Mouse (Mus musculus) MEL (cell line): ENCODE data around the gene 4930544D05Rik. TPM values are rescaled to one million over a fixed set of nuclear protein-coding genes. Genes with fewer than 3 reads are reported as not detected.
A peak's percentile ranks its signal among the peaks of the same experiment; 100 is the strongest.

ENCODE experiments used
- DNase-seq: peaks from one replicate; pipeline ENCODE4 v3.0.0; 2011; ENCODE audit warnings: low read depth, low spot score
- H3K27ac ChIP-seq: 2 replicates; pipeline ENCODE4 v1.5.1; 2012; ENCODE audit warnings: low read depth, mild to moderate bottlenecking, control low read depth, low read length, moderate library complexity; ENCODE audit not compliant: control insufficient read depth
- H3K27me3 ChIP-seq, 2 experiments: fragments of 150-350 bp in 1 of 2; sonication (generic) in 1 of 2; 2 replicates each; pipeline ENCODE4 v1.6.1; 2012; ENCODE audit warnings: low read length in 2 of 2, mild to moderate bottlenecking in 2 of 2, improper control_type of control experiment in 1 of 2, moderate library complexity in 1 of 2; ENCODE audit not compliant: insufficient read depth in 2 of 2, control insufficient read depth in 1 of 2
- H3K36me3 ChIP-seq, 2 experiments: 2 replicates each; pipeline ENCODE4 v1.6.1; 2012 to 2014; ENCODE audit warnings: low read length in 2 of 2, improper control_type of control experiment in 1 of 2, inconsistent platforms in 1 of 2, mild to moderate bottlenecking in 1 of 2; ENCODE audit not compliant: insufficient read depth in 2 of 2, control insufficient read depth in 1 of 2
- H3K4me1 ChIP-seq, 2 experiments: fragments of 150-350 bp in 1 of 2; sonication (generic) in 1 of 2; 2 replicates each; pipeline ENCODE4 v1.6.1; 2012; ENCODE audit warnings: low read length in 2 of 2, improper control_type of control experiment in 1 of 2, mild to moderate bottlenecking in 1 of 2; ENCODE audit not compliant: insufficient read depth in 2 of 2, control insufficient read depth in 1 of 2
- H3K4me3 ChIP-seq, 2 experiments: fragments of 150-350 bp in 1 of 2; sonication (generic) in 1 of 2; 2 replicates each; pipeline ENCODE4 v1.5.1; 2012; ENCODE audit warnings: low read depth in 2 of 2, low read length in 2 of 2, mild to moderate bottlenecking in 2 of 2, moderate library complexity in 2 of 2, control low read depth in 1 of 2, improper control_type of control experiment in 1 of 2; ENCODE audit not compliant: control insufficient read depth in 1 of 2, insufficient read depth in 1 of 2
- H3K79me2 ChIP-seq: 2 replicates; pipeline ENCODE4 v1.6.1; 2012; ENCODE audit warnings: mild to moderate bottlenecking, low read length, moderate library complexity; ENCODE audit not compliant: control insufficient read depth, poor library complexity, insufficient read depth
- H3K9ac ChIP-seq: 2 replicates; pipeline ENCODE4 v1.6.1; 2012; ENCODE audit warnings: low read depth, mild to moderate bottlenecking, control low read depth, low read length, moderate library complexity; ENCODE audit not compliant: control insufficient read depth, poor library complexity, severe bottlenecking
- H3K9me3 ChIP-seq: fragments of 150-350 bp; sonication (generic); replicated peaks from 2 replicates; pipeline ENCODE4 v1.6.1; 2012; ENCODE audit warnings: mild to moderate bottlenecking, low read length, improper control_type of control experiment, moderate library complexity; ENCODE audit not compliant: insufficient read depth
- BHLHE40 ChIP-seq: IDR thresholded peaks from 2 replicates; pipeline ENCODE4 v1.6.1; 2012; ENCODE audit warnings: low read depth, mild to moderate bottlenecking, inconsistent platforms, low read length, improper control_type of control experiment, borderline replicate concordance
- CHD1 ChIP-seq: IDR thresholded peaks from 2 replicates; pipeline ENCODE4 v1.6.1; 2012; ENCODE audit warnings: low read depth, mild to moderate bottlenecking, inconsistent platforms, low read length, improper control_type of control experiment
- CHD2 ChIP-seq: IDR thresholded peaks from 2 replicates; pipeline ENCODE4 v1.6.1; 2011; ENCODE audit warnings: low read length, improper control_type of control experiment
- EP300 ChIP-seq, 2 experiments: IDR thresholded peaks; 2 replicates each; pipeline ENCODE4 v1.6.1; 2011; ENCODE audit warnings: improper control_type of control experiment in 2 of 2, low read length in 2 of 2, low read depth in 1 of 2, mild to moderate bottlenecking in 1 of 2
- GABPA ChIP-seq: IDR thresholded peaks from 2 replicates; pipeline ENCODE4 v1.6.1; 2012; ENCODE audit warnings: low read depth, mild to moderate bottlenecking, inconsistent platforms, low read length, improper control_type of control experiment, moderate library complexity
- HCFC1 ChIP-seq: IDR thresholded peaks from 2 replicates; pipeline ENCODE4 v1.6.1; 2012; ENCODE audit warnings: low read depth, mild to moderate bottlenecking, inconsistent platforms, low read length, improper control_type of control experiment, moderate library complexity
- JUND ChIP-seq: IDR thresholded peaks from 2 replicates; pipeline ENCODE4 v1.6.1; 2011; ENCODE audit warnings: low read depth, mild to moderate bottlenecking, improper control_type of control experiment, low read length
- KAT2A ChIP-seq: conservative IDR thresholded peaks from 2 replicates; pipeline ENCODE4 v1.6.1; 2012; ENCODE audit warnings: low read depth, low read length, improper control_type of control experiment, inconsistent platforms
- MAFK ChIP-seq: IDR thresholded peaks from 2 replicates; pipeline ENCODE4 v1.6.1; 2011; ENCODE audit warnings: low read depth, mild to moderate bottlenecking, low read length, improper control_type of control experiment, borderline replicate concordance
- MAX ChIP-seq: IDR thresholded peaks from 2 replicates; pipeline ENCODE4 v1.6.1; 2011; ENCODE audit warnings: low read length, improper control_type of control experiment
- MAZ ChIP-seq: IDR thresholded peaks from 2 replicates; pipeline ENCODE4 v1.6.1; 2012; ENCODE audit warnings: low read depth, mild to moderate bottlenecking, inconsistent platforms, low read length, improper control_type of control experiment
- MEF2A ChIP-seq: IDR thresholded peaks from 2 replicates; pipeline ENCODE4 v1.6.1; 2014; ENCODE audit warnings: low read depth, mild to moderate bottlenecking, inconsistent platforms, low read length, improper control_type of control experiment; ENCODE audit not compliant: poor library complexity, insufficient replicate concordance, severe bottlenecking; ENCODE audit errors: extremely low read depth
- MXI1 ChIP-seq: IDR thresholded peaks from 2 replicates; pipeline ENCODE4 v1.6.1; 2011; ENCODE audit warnings: mild to moderate bottlenecking, low read depth, low read length, improper control_type of control experiment
- MYB ChIP-seq: IDR thresholded peaks from 2 replicates; pipeline ENCODE4 v1.6.1; 2011; ENCODE audit warnings: mild to moderate bottlenecking, low read depth, low read length, improper control_type of control experiment
- MYC ChIP-seq: IDR thresholded peaks from 2 replicates; pipeline ENCODE4 v1.6.1; 2011; ENCODE audit warnings: low read depth, mild to moderate bottlenecking, low read length, improper control_type of control experiment, moderate library complexity
- NELFE ChIP-seq: IDR thresholded peaks from 2 replicates; pipeline ENCODE4 v1.6.1; 2011; ENCODE audit warnings: low read depth, low read length, improper control_type of control experiment
- NRF1 ChIP-seq: IDR thresholded peaks from 2 replicates; pipeline ENCODE4 v1.6.1; 2014; ENCODE audit warnings: low read depth, mild to moderate bottlenecking, inconsistent platforms, low read length, improper control_type of control experiment, moderate library complexity; ENCODE audit not compliant: poor library complexity, insufficient read depth, severe bottlenecking
- POLR2A ChIP-seq, 2 experiments: IDR thresholded peaks; 2 replicates each; pipeline ENCODE4 v1.6.1; 2011 to 2012; ENCODE audit warnings: low read length in 2 of 2, mild to moderate bottlenecking in 2 of 2, control low read depth in 1 of 2, improper control_type of control experiment in 1 of 2, low read depth in 1 of 2, moderate library complexity in 1 of 2; ENCODE audit not compliant: control insufficient read depth in 1 of 2, insufficient read depth in 1 of 2, poor library complexity in 1 of 2
- POLR2AphosphoS2 ChIP-seq: IDR thresholded peaks from 2 replicates; pipeline ENCODE4 v1.6.1; 2011; ENCODE audit warnings: low read length, improper control_type of control experiment
- POLR2AphosphoS5 ChIP-seq: IDR thresholded peaks from 2 replicates; pipeline ENCODE4 v1.6.1; 2012; ENCODE audit warnings: low read depth, borderline replicate concordance, mild to moderate bottlenecking, inconsistent platforms, low read length, moderate library complexity, mixed read lengths
- RAD21 ChIP-seq: IDR thresholded peaks from 2 replicates; pipeline ENCODE4 v1.6.1; 2011; ENCODE audit warnings: mild to moderate bottlenecking, low read depth, low read length, improper control_type of control experiment
- RCOR1 ChIP-seq: IDR thresholded peaks from 2 replicates; pipeline ENCODE4 v1.6.1; 2012; ENCODE audit warnings: low read depth, mild to moderate bottlenecking, inconsistent platforms, low read length, improper control_type of control experiment
- SIN3A ChIP-seq: IDR thresholded peaks from 2 replicates; pipeline ENCODE4 v1.6.1; 2012; ENCODE audit warnings: low read length, improper control_type of control experiment, inconsistent platforms
- SMC3 ChIP-seq: IDR thresholded peaks from 2 replicates; pipeline ENCODE4 v1.6.1; 2011; ENCODE audit warnings: low read depth, low read length, improper control_type of control experiment
- TAL1 ChIP-seq: IDR thresholded peaks from 2 replicates; pipeline ENCODE4 v1.6.1; 2012; ENCODE audit warnings: mild to moderate bottlenecking, inconsistent platforms, low read length, moderate library complexity, mixed read lengths
- TBP ChIP-seq: IDR thresholded peaks from 2 replicates; pipeline ENCODE4 v1.8.0; 2011; ENCODE audit warnings: low read depth, low read length, improper control_type of control experiment
- TCF12 ChIP-seq: IDR thresholded peaks from 2 replicates; pipeline ENCODE4 v1.6.1; 2014; ENCODE audit warnings: low read depth, mild to moderate bottlenecking, inconsistent platforms, low read length, improper control_type of control experiment, moderate library complexity
- USF1 ChIP-seq: IDR thresholded peaks from 2 replicates; pipeline ENCODE4 v1.6.1; 2014; ENCODE audit warnings: low read depth, mild to moderate bottlenecking, inconsistent platforms, low read length, improper control_type of control experiment, moderate library complexity
- USF2 ChIP-seq, 2 experiments: IDR thresholded peaks; 2 replicates each; pipeline ENCODE4 v1.6.1; 2011 to 2012; ENCODE audit warnings: improper control_type of control experiment in 2 of 2, low read length in 2 of 2, borderline replicate concordance in 1 of 2, inconsistent platforms in 1 of 2, low read depth in 1 of 2, mild to moderate bottlenecking in 1 of 2; ENCODE audit not compliant: insufficient read depth in 1 of 2
- ZC3H11A ChIP-seq: IDR thresholded peaks from 2 replicates; pipeline ENCODE4 v1.6.1; 2012; ENCODE audit warnings: low read depth, mild to moderate bottlenecking, inconsistent platforms, low read length, improper control_type of control experiment
- ZMIZ1 ChIP-seq: IDR thresholded peaks from 2 replicates; pipeline ENCODE4 v1.6.1; 2012; ENCODE audit warnings: low read depth, mild to moderate bottlenecking, inconsistent platforms, low read length, improper control_type of control experiment, moderate library complexity
- polyA plus RNA-seq, 2 experiments: library from polyadenylated mRNA; stranded (reverse) in 1 of 2; unstranded in 1 of 2; fragments of >175 nt in 1 of 2; fragments of >200 nt in 1 of 2; gene quantifications; 2 replicates each; pipeline versions ENCODE4 v1.2.1 to v1.2.4; 2012; ENCODE audit warnings: low replicate concordance in 2 of 2, low read depth in 1 of 2; ENCODE audit not compliant: insufficient read length in 2 of 2, insufficient read depth in 1 of 2, missing spikeins in 1 of 2
- total RNA-seq: library from RNA; depleted of rRNA; stranded (reverse); fragments of 300-350 nt; gene quantifications from 2 replicates; pipeline ENCODE4 v1.2.3, GENCODE M21; 2012

4930544D05Rik gene
- total and polyA plus RNA-seq, 3 experiments: 0.10 TPM; not detected in 2

GRCm38 (mm10) chr11:70646691-70647650 is 31.3 kb downstream of the 4930544D05Rik start, which contains the start of the genes Rnf167 and Slc25a11 (continued):
- no peak for TF ChIP-seq USF2 (IDR thresholded peaks at IDR 0.05; ENCODE audit: borderline replicate concordance in 1 of 2, insufficient read depth in 1 of 2, low read depth in 1 of 2, low read length in 2 of 2)
- TF ChIP-seq BHLHE40: peak; percentile 69; the same call in 1 of the 2 replicates
- peak; percentile 63 for TF ChIP-seq MXI1
- TF ChIP-seq, all 39 proteins: peak for 18

GRCm38 (mm10) chr11:70647716-70648420 is 32.2 kb downstream of the 4930544D05Rik start:
- Histone ChIP-seq H3K79me2 (peaks cover 66% of the 10 kb centered on the region), H3K9ac (peak overlapping the region; percentile 92), H3K27ac (peak overlapping the region; percentile 95), H3K9me3 (no peaks in the 10 kb centered on the region), H3K4me1 (peaks cover 12 to 50% of the 10 kb centered on the region in 2 experiments), H3K27me3 (no peaks in the 10 kb centered on the region), H3K36me3 (peaks cover 15 to 53% of the 10 kb centered on the region in 2 experiments), H3K4me3 (peak overlapping the region; percentile 54 to 83)
- peak; percentile 71 for DNase-seq
- TF ChIP-seq SIN3A (peak; percentile 9; the same call in 1 of the 2 replicates), POLR2AphosphoS2 (peak; percentile 54; the same call in 1 of the 2 replicates), MXI1 (peak; percentile 26; the same call in 1 of the 2 replicates), TAL1 (no peak), ZMIZ1 (peak; percentile 59), MYC (no peak), MEF2A (no peak), EP300 (IDR thresholded peaks at IDR 0.05; ENCODE audit: low read depth in 1 of 2, low read length in 2 of 2) (no peak), CHD2 (no peak), CHD1 (peak; percentile 97), JUND (no peak), BHLHE40 (no peak), ZC3H11A (no peak), TBP (no peak), NELFE (peak; percentile 40), SMC3 (peak; percentile 9; the same call in 1 of the 2 replicates), USF1 (no peak), RAD21 (no peak), MAX (0 out of 2 replicates have a peak, but pooled peaks have one; percentile 46), POLR2AphosphoS5 (no peak), GABPA (no peak), HCFC1 (no peak), NRF1 (no peak), TCF12 (0 out of 2 replicates have a peak, but pooled peaks have one; percentile 15), RCOR1 (no peak), MAFK (no peak), POLR2A (IDR thresholded peaks at IDR 0.05; ENCODE audit: control insufficient read depth in 1 of 2, insufficient read depth in 1 of 2, low read depth in 1 of 2, low read length in 2 of 2, poor library complexity in 1 of 2) (peak; percentile 25 to 49; a peak in 2 of 4 replicates), MYB (no peak), MAZ (no peak), KAT2A (no peak; the same call in 1 of the 2 replicates)
